Mouse (Mus musculus) lung, postnatal 10 days (tissue): Measurements from ENCODE around the gene Wrnip1.

ENCODE experiments used
- DNase-seq: peaks from one replicate; pipeline ENCODE4 v3.0.0; 2021

Gene Wrnip1

DNA sequence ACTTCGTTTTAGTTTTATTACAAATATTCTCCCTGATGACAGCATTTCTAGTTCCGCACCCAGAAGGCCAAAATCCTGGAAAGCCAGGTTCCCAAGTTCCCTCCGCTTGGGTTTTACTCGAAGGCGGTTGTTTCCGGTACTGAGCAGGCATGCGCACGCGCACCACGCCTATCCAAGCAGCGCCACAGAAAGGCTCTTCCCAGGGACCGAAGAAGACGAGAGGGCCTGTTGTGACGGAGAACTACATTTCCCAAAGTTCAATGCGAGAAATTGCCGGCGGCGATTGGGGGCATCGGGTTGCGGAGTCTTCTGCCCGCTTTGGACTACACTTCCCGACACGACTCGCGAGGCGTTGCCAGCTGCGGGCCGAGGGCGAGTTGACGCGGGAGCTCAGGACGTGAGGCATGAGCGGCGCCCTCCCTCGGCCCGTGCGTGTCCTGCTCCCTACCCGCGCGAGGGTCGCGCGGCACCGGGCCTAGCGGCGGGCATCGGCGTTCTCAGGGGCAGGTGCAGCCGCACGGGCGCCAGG is at the start of gene Wrnip1:
Wrnip1 (plus strand) TSS at position 346 of the 529 bp plus-strand sequence.
- peak; percentile 99 for DNase-seq

DNA sequence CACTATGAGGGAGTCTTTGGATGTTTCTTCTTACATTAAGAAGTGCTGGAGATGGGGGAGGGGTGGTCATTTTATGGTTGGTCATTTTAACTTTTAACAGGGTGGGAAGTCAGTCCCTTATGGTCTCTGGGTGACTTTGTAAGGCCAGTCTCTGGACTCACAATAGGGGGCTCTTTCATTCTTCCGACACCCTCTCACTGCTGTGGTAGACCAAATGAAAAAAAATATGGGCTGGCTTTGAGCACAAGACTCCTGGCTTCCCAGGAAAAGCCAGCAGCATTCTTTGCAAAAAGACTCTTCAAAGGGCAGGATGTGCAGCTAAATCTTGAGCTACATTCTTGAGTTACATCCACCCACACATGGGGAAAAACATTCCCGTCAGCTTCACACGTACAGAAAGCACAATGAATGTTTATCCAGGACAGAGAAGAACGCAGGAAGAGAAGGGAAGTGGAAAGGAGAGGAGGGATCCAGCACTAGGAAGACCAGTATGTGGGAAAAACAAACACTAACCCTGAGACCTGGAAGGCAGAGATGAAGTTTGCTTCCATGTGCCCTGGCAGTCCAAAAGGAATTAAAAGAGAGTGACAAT is 49.7 kb upstream of the Wrnip1 start:
- DNase-seq: no peak

DNA sequence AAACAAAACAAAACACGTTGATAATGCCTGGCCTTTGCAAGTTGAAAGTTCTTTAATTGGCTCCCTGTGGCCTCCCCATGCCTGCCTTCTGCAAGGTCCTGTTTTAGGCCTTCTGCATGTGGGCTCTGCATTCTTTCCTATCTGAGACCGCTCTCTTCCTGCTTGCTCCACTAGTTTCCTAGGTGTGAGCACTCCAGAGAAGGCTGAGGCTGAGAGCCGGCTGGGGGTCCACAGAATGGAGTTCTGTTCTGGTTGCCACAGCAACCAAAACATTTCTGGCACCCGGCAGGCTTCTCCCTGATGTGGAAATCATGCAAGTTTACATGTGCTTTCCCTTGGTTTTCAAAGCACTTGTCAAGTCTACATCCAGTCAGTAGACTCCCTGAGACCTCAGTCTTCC is 42.8 kb upstream of the Wrnip1 start:
- no peak for DNase-seq

DNA sequence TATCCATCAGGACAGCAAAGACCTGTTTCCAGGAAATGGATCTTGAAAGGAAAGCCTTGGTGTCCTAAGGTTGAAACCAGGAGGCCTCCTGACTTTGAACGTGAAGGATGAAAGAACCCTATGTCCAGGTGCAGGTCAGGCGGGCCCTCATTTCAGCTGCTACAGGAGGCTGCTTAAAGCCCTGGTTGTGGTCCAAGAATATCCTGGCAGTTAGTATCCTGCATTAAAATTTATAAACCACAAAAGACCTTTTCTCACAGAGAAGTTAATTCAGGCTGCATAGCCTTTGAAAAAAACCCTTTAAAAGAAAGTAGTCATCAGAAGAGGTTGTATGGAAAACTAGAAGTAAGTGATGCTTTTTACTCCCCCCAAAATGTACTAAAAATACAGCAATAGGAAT is 41.0 kb upstream of the Wrnip1 start:
- DNase-seq: no peak

DNA sequence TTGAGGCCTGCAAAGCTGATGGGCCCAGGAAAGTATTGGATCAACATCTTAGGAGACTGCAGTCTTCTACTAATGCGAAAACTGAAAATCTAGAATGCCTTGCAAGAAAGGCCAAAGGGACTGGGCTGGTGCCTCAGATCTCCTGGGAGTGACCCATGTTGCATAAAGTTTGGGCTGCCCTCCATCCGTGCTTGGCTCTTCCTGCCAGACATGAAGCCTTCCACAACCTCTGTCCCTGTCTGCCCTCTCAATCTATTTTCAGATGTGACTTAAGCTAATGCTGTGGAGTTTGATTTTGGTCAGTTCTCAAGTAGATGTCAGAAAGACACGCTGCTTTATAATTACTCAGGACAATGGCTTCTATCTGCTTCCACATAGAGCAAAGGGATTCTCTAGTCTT is 38.7 kb upstream of the Wrnip1 start:
- peak; percentile 42 for DNase-seq

DNA sequence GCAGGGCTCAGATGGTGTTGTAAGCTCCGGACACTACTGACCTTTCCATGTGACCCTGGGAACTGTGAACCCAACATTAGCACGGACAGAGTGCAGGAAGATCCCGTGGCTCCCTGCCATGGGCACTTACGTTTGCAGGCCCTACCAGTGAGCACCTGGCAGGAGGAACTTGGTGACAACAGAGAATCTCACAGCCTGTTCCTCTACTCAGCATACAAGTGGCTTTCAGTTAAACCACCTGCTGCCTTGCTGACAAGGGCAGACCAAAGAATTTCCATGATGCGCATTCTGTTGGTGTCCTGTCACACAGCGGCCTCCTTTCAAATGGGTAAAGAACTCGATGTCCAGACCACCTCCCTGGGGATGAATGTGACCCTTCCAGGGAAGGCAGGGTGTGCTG is 37.4 kb upstream of the Wrnip1 start:
- DNase-seq: peak; percentile 16

DNA sequence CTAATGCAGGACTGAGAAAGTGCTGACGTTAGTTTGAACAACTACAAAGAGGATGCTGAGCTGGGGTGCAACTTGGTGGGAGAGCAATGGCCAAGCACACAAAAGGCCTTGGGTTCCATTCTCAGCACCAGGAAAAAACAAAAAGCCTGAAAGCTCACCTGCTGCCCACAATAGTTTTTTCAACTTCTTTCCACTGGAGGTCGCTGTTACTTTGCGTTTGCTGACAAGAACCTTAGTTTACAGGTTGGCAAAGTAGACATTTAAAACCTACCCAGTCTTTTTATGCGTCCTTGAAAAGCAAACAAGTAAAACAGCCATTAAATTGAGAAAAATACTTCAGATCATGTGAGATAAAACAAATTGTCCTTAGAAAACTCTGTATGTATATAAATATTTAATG is 33.7 kb upstream of the Wrnip1 start:
- peak; percentile 47 for DNase-seq

DNA sequence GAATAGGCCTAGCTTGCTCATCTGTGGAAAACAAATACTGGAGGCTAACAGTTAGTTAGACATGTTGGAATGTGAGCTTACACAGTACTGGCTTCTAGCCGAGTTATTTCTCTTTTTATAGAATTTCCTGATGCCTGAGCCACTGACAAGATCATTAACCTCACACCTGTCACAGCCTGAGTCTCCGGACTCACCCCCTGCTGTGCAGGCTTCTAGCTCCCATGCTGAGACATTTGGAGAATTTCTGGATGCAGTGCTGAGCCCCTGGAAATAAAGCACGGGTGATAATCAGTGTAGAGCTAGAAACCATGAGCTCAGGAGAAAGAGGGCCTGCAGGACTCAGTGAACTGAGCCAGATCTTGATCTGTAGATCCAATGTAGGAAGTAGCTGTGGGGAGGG is 31.9 kb upstream of the Wrnip1 start:
- DNase-seq: no peak

DNA sequence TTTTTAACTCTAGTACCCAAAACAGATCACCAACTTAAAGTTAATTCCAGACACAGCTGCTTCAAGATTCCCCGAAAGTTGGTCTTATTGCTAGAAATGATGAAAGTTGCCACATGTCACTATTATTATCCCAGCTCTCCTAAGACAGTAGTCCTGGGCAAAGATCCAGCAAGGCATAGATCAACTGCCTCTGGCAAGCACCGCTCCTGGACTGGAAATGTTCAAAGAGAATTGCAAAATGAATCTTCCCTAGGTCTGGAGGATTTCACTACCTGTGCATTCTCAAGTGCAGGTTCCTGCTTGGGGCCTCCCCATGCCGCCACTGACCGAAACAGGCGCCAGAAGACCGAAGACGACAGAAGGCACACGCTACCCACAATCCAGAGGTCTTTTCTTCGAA is 25.9 kb upstream of the Wrnip1 start:
- DNase-seq: peak; percentile 16

DNA sequence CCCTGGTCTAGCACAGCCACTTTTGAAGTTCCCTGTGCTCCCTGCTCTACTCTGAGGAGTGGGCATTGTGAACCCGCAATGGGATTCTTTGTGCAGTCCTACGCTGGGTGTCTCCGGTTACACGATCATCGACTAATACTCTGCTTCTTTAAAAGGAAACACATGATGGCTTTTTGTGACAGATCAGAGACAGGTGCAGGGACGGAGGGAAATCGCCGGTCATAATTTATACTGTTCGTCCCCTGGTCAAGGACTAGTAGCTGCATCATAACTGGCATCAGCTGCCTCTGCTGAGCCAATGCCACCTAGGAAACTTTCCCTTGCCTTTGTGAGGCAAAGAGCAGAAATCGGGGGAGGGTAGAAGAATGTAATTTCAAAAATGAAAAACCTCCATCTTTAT is 25.5 kb upstream of the Wrnip1 start:
- no peak for DNase-seq

DNA sequence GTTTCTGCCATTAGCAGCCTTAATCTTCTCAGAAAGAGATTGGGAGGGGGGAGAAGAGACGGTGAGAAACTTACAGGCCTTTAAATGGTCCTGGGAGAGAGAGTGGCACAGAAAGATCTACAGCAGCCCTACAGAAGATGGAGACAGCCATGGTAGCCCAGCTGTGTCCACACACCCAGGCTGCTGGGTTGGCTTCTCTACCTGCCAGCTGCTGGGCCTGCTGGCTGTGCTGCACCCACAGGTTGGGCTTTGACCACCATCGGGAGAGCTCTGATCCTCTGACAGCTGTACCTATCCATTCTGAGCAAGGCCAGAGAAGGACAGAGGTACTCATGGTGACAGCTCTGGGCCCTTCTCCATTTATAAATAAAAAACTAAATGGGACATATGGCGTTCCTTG is 23.0 kb upstream of the Wrnip1 start:
- no peak for DNase-seq

DNA sequence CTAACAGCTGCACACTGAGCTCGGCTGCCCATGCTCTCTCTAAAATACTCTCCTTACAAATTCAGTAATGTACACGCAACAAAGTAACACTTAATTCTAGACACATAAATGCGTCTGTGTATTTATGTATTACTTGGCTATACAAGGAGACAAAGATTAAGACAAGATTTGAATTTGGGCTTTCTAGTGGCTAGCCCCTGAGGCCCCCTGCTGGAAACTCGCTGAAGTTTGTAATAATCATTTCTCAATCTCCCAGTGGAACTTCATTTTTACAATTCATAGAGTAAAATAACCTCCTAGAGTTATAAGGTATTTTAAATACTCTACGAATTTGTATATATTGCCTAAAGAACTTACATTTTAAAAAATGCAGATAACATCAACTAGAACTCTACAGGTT is 18.8 kb upstream of the Wrnip1 start:
- DNase-seq: peak; percentile 19

DNA sequence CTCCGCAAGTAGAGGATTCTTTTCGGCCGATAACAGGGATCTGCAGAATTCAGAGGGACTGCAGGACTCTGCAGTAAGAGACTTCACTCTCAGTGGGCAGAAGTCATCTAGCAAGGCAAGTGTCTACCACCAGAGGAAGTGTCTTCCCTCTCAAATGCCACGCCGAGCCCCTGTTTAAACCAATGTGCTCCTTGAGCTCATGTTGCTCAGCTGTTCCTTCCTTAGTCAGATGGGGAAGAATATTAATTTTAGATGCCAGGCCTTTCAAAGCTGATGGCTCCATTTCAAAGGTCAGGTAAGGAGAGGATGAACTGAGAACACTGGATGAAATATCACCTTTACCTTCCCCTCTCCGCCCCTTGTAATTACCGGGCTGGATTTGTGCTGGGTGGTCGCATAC is 18.0 kb upstream of the Wrnip1 start, which contains the start of gene Mylk4:
Mylk4 (minus strand) TSS at position 139 of the 400 bp plus-strand sequence.
- DNase-seq: no peak

DNA sequence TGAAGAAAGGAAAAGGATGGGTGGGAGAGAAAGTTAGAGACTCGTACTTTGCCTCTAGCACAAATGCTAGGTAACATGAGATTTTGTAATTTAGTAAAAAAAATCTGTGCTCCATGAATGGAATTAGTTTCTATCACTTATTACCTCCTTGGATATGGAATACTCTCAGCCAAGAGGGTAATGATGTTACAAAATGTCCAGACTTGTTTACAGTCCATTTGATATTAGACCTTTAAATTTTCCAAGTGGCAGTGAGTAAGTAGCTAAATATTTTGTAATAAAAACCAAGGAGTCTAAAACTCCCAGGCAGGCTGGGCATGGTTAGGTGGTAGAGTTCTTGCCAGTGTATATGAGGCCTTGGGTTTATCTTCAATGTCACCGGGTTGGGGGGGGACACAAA is 14.3 kb upstream of the Wrnip1 start:
- DNase-seq: no peak

DNA sequence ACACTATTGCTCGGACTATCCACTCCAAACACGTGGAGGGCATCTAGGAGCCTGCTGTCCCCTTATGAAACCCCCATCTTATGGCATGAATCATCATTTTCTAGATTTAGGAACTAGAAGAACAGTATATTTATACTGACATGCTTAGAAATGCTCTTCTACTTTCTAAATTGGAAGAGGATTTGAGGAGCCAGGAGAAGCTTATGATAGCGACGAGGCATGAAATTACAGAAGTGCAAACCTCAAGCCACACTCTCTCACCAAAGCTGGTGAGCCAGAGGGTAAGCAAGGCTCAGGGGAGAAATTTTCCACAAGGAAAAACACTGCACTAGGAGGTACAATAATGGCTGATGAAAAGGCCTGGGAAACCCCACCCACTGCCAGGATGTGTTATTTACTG is 12.1 kb upstream of the Wrnip1 start:
- DNase-seq: no peak

DNA sequence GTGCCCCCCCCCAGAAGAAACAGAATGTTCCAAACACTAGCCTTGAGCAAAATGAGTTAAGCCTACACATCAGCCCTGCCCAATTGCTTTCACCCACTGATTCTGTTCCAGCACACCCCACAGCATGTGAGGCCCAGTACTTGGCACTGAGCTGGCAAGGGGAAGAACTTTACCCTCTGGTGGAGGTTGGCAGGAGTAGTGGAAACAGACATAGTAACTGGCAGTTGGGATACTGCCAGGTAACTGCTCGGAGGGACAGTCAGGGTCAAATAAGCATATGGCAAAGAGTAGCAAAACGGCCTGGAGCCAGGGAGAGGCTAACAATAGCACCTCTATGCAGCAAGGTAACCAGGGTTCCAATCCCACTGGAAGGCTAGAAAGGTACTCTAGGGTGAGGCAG is 7.2 kb upstream of the Wrnip1 start:
- DNase-seq: no peak

DNA sequence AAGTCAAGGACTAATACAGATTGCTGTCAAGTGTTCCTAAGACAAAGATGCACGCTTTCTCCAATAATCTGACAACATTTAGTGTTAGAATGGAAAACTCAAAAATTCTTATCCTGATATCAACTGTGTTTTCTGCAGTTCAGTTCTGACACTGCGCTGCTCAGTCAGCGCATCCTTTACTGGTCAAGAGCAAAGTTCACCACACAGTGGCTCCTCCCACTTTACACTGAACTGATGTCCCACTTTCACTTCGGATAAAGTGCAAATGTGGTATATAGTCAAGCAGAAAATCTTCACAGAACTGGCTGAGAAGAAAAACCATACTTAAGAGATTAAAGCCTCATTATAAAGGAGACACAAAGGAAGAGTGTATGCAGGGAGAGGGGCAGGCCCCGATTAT is 6.7 kb upstream of the Wrnip1 start:
- no peak for DNase-seq

DNA sequence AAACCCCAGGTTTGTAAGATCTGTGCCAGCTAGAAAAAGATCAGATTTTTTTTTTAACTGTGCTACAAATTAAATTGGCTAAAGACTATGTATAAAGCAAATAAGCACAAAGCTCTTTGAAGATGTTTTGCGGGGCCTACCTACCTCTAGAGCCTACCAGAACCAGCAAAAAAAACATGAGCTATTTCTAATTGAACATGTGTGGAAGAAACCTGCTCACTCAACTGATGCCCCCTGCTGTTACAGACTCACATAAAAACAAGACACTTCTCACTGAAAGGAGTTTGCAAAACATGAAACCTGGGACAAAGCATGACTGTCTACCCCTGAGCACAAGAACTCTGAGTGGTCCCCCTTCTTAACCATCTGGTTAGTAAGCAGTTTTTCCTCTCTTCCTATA is 4.8 kb upstream of the Wrnip1 start:
- DNase-seq: no peak

DNA sequence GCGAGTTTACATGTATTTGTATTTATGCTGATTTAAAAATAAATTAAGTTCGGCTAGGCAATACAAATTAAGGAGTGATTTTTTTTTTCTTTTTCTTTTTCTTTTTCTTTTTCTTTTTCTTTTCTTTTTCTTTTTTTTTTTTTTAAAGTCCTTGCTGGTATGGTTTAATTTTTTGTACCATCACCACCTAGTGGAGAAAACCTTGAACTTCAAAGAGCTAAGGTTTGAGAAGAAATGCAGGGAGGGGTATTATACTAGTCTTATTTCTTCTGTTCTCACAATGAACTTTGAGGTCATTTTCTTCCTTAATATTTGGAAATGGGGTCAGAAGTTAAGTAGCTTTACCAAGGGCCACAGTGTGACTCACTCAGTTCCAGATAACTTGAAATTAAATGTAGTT is 2.7 kb upstream of the Wrnip1 start:
- no peak for DNase-seq

DNA sequence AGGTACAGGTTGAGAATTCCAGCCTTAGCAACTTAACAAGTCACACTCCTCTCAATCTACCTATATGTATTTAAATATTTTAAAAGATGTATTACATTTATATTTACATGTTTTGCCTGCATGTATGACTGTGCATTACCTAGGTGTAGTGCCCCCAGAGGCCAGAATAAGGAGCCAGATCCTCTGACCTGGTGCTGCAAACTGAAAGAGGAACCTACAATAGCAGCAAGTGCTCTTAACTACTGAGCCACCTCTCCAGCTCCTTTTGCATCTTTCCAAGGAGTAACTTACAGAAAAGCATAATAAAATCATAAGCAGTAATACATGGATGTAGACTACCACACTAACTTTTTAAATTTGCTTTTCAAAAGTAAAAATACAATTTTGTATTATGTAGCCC is 979 bp upstream of the Wrnip1 start:
- peak; percentile 26 for DNase-seq

DNA sequence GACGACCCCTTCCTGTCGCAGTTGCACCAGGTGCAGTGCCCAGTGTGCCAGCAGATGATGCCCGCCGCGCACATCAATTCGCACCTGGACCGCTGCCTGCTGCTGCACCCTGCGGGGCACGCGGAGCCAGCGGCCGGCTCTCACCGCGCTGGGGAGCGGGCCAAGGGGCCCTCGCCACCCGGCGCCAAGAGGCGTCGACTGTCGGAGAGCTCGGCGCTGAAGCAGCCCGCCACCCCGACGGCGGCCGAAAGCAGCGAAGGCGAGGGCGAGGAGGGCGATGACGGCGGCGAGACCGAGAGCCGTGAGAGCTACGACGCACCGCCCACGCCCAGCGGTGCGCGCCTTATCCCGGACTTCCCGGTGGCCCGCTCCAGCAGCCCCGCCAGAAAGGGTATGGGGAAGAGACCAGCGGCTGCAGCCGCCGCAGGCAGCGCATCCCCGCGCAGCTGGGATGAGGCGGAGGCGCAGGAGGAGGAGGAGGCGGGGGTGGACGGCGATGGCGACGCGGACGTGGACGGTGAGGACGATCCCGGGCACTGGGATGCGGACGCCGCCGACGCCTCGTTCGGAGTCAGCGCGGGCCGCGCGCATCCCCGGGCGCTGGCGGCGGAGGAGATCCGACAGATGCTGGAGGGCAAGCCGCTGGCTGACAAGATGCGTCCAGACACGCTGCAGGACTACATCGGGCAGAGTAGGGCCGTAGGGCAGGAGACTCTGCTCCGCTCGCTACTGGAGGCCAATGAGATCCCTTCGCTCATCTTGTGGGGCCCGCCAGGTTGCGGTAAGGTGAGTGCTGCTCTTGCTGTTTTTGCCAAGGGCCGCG is 632 bp downstream of the Wrnip1 start, which contains the start of gene D930007J09Rik:
D930007J09Rik (minus strand) TSS at position 591 of the 823 bp plus-strand sequence.
- DNase-seq: peak; percentile 59

DNA sequence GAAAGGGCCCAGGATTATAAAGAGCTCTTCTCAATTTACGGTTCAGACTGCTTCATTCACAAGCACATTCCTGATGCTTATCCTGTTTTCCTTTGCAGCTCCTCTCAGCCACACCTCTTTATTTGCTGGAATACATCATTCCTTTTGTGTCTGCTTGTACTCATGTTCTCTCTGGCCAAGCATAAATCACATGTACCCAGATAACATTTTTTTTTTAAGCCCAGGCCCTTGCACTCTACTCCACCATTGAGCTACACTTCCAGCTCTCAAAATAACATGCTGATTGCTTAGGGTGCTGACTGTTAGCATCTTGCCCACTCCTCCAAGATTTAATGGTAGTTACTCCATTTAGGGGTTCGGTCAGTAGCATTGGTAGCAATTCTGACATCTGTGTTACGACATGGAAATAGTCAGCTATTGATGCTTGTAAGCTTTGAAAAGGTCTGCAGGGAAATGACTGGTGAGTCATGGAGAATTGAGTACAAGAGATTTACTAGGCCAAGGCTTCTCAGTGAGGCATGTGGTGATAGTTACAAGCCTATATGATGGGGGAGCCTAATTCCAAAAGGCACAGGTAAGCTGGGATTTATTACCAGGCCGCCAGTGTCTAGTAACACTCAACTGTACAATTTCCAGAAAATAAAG is 2.0 kb downstream of the Wrnip1 start:
- DNase-seq: no peak

DNA sequence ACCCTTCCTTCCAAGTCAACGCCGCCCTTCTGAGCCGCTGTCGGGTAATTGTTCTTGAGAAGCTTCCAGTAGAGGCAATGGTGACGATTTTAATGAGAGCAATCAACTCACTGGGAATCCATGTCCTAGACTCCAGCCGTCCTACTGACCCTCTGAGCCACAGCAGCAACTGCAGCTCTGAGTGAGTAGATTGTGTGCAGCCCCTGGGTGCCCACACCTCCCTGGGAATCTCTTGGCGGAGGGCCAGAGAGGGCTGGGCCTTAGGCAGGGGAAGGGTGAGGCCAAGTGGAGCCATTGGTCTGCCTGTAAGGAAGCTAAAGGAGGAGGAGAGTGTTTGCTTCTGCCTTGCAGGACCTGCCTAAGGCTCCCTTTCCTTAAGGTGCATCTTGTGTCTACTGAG is 5.0 kb downstream of the Wrnip1 start:
- DNase-seq: peak; percentile 25

DNA sequence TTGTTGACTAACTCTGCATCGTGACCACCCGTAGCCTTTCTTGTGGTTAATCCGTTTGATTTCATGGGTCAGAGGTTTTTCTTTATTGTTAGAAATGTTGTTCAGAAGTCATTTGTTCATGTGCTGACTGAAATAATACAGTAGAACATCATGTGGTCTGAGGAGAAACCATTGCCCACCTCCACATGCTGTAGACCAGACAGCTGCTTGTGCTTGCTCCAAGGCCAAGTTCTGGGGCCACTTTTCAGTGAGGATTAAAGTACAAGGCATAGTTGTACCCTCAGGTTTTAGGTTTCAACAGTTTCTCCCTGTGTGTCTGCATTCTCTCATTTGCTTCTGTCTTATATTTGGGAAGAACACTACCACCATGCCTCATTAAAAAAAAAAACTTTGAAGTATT is 5.8 kb downstream of the Wrnip1 start:
- no peak for DNase-seq
